In the genomic region with DNA sequence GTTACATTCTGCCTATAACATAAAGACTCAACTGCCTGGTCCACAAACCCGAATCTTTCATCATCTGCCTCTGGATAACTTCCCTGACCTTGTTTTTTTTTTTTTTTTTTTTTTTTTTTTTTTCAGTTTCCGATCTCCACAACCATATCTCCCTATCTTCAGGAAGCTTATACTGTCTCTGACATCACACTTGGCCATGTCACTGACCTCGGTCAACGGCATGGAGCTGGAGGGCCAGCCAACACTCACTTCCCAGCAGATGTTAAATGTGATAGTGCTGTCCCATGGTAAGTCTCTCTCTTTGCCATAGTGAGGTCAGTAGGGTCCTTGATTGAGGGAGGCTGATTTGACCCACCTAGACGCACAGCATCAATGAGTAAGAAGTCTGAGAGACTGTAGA, we compare ENCODE assay signal across 24 mouse cellular contexts. TPM values are rescaled to one million over a fixed set of nuclear protein-coding genes. Genes with fewer than 3 reads are reported as not detected.
A peak's percentile ranks its signal among the peaks of the same experiment; 100 is the strongest.
DNase-seq lines count a peak whose midpoint lies in the region; ATAC-seq and TF ChIP-seq lines count a peak whose summit lies in the region.
"Had no signal": no experiment of that assay in that cellular context is flagged by ENCODE, and none has a peak within 500 bp of the region (broad histone marks: within the 10 kb centered on the region; RNA-seq: fewer than 3 reads in every experiment).

No protein-coding gene starts in this region.

- H3K4me3 ChIP-seq in hindbrain, postnatal 0 days (ENCODE audit: low read length), result no peak overlapping the region
- no peak overlapping the region for H3K4me3 ChIP-seq in hindbrain, embryonic 12.5 days
- no peak overlapping the region for H3K4me3 ChIP-seq in lung, adult 2 months (replicated peaks; ENCODE audit: extremely low read depth, low read depth, low read length)
- H3K4me3 ChIP-seq: erythroblast, embryonic 14.5 days; limb, embryonic 10.5 days; limb, embryonic 15.5 days; liver, embryonic 15.5 days; lung, embryonic 15.5 days had no signal

- WGBS in hindbrain, postnatal 0 days, result 88% methylated on average over 5 of the region's 5 CpGs
- 86% methylated on average over 5 of the region's 5 CpGs for WGBS in hindbrain, embryonic 12.5 days
- 52% methylated on average over 5 of the region's 5 CpGs for WGBS in lung, adult 2 months

- H3K9ac ChIP-seq in hindbrain, postnatal 0 days (replicated peaks; ENCODE audit: low read length), result no peak overlapping the region
- no peak overlapping the region for H3K9ac ChIP-seq in hindbrain, embryonic 12.5 days
- H3K9ac ChIP-seq: limb, embryonic 15.5 days; liver, embryonic 15.5 days; lung, embryonic 15.5 days had no signal

- no peak for TF ChIP-seq POLR2A in lung, adult 2 months (IDR thresholded peaks at IDR 0.05; ENCODE audit: borderline replicate concordance, extremely low read depth, low read depth, low read length)

- H3K9me3 ChIP-seq in hindbrain, postnatal 0 days (ENCODE audit: low read length), result no peaks in the 10 kb centered on the region
- no peaks in the 10 kb centered on the region for H3K9me3 ChIP-seq in hindbrain, embryonic 12.5 days (replicated peaks)
- H3K9me3 ChIP-seq: G1E; limb, embryonic 10.5 days; limb, embryonic 15.5 days; liver, embryonic 15.5 days; lung, embryonic 15.5 days had no signal

- H3K4me1 ChIP-seq in hindbrain, postnatal 0 days (ENCODE audit: insufficient read depth, low read length), result no peaks in the 10 kb centered on the region
- 0 out of 2 replicates have a peak, but pooled peaks cover 5% of the 10 kb centered on the region for H3K4me1 ChIP-seq in hindbrain, embryonic 12.5 days
- H3K4me1 ChIP-seq in lung, adult 2 months (ENCODE audit: control insufficient read depth, insufficient read depth, low read length), result peaks cover 3% of the 10 kb centered on the region; the same call in 1 of the 2 replicates

- ATAC-seq in hindbrain, postnatal 0 days, result no peak
- ATAC-seq in hindbrain, embryonic 12.5 days (ENCODE audit: low FRiP score), result no peak
- peak; percentile 27; the same call in 1 of the 2 replicates for ATAC-seq in common myeloid progenitor, adult 5-6 weeks (replicated peaks; ENCODE audit: low read depth, poor library complexity, severe bottlenecking)
- 0 out of 2 replicates have a peak, but pooled peaks have one; percentile 5 for ATAC-seq in megakaryocyte progenitor cell, adult 5-6 weeks (replicated peaks; ENCODE audit: poor library complexity)
- ATAC-seq: forebrain, embryonic 16.5 days had no signal

- TF ChIP-seq CTCF in hindbrain, postnatal 0 days (IDR thresholded peaks at IDR 0.05; ENCODE audit: low read depth), result no peak
- TF ChIP-seq CTCF in lung, adult 2 months (IDR thresholded peaks at IDR 0.05; ENCODE audit: insufficient read depth, low read length), result no peak

- no peaks in the 10 kb centered on the region for H3K27me3 ChIP-seq in hindbrain, postnatal 0 days (ENCODE audit: insufficient read depth, low read length)
- H3K27me3 ChIP-seq in hindbrain, embryonic 12.5 days, result peaks cover 6% of the 10 kb centered on the region; the same call in 1 of the 2 replicates
- H3K27me3 ChIP-seq: lung, embryonic 15.5 days had no signal

- H3K27ac ChIP-seq in hindbrain, postnatal 0 days, result no peak overlapping the region
- no peak overlapping the region for H3K27ac ChIP-seq in hindbrain, embryonic 12.5 days
- H3K27ac ChIP-seq: limb, embryonic 10.5 days; limb, embryonic 15.5 days; liver, embryonic 15.5 days; lung, embryonic 15.5 days had no signal

- no peaks in the 10 kb centered on the region for H3K36me3 ChIP-seq in hindbrain, postnatal 0 days (ENCODE audit: insufficient read depth, low read length)
- no peaks in the 10 kb centered on the region for H3K36me3 ChIP-seq in hindbrain, embryonic 12.5 days
- H3K36me3 ChIP-seq: limb, embryonic 10.5 days; limb, embryonic 15.5 days; liver, embryonic 15.5 days; lung, embryonic 15.5 days had no signal

- no peak for DNase-seq in hindbrain, postnatal 0 days (ENCODE audit: low spot score)
- DNase-seq in lung, postnatal 36 days, result peak; percentile 62
- no peak for DNase-seq in lung, adult 2 months
- DNase-seq in thymus, postnatal 36 days, result no peak
- DNase-seq: adrenal gland, postnatal 36 days; cerebellum, adult 18-20 months; cerebellum, postnatal 10 days; gastrocnemius, postnatal 10 days; heart, postnatal 14 days; kidney, adult 11 months; kidney, postnatal 25 days; midbrain, embryonic 14.5 days; thymus, adult 2 months; thymus, postnatal 4 days had no signal

- H3K4me2 ChIP-seq in hindbrain, postnatal 0 days (ENCODE audit: low read depth, low read length), result peak overlapping the region; percentile 84
- no peak overlapping the region for H3K4me2 ChIP-seq in hindbrain, embryonic 12.5 days (replicated peaks)
- H3K4me2 ChIP-seq: limb, embryonic 15.5 days; liver, embryonic 15.5 days; lung, embryonic 15.5 days had no signal

RNA-seq across cellular contexts. Expression of gene Ston2, which starts 11.8 kb away (rescaled TPM):
- 21.9 and 22.0 TPM in 2 replicates for total RNA-seq in hindbrain, postnatal 0 days (2014; rRNA removed)
- polyA plus RNA-seq in hindbrain, postnatal 0 days (2015; fragmentation: Nextera tagmentation; extraction: Ambion mirVana), result 7.7 and 8.0 TPM in 2 replicates
- 6.7 and 8.0 TPM in 2 replicates for polyA plus RNA-seq in hindbrain, embryonic 12.5 days (2016; fragmentation: Nextera tagmentation; extraction: Ambion mirVana)
- polyA plus RNA-seq in lung, adult 2 months (2012; rRNA removed), result 22.2 and 23.7 TPM in 2 replicates
- total RNA-seq in common myeloid progenitor, adult 5-6 weeks (2017), result 1.8 and 3.0 TPM in 2 replicates
- total RNA-seq in megakaryocyte progenitor cell, adult 5-6 weeks (2015), result 4.5 and 10.5 TPM in 2 replicates
- 2.4 and 5.4 TPM in 2 replicates for total RNA-seq in megakaryocyte progenitor cell, adult 5-6 weeks (2017)

Comparison
In these comparisons a context has a peak if more than half of its experiments do, and no peak if none do; other contexts are left out.
1. ATAC-seq: peak in common myeloid progenitor, adult 5-6 weeks (single experiment) and megakaryocyte progenitor cell, adult 5-6 weeks (single experiment); none in hindbrain, postnatal 0 days (single experiment) and hindbrain, embryonic 12.5 days (single experiment).